Mouse (Mus musculus): Measurements from ENCODE around the gene Ssu2. TPM values are rescaled to one million over a fixed set of nuclear protein-coding genes. Genes with fewer than 3 reads are reported as not detected.

Gene Ssu2
- total and polyA plus RNA-seq, 2 experiments from 2014 or later: 5.1 to 17.4 TPM

- TF ChIP-seq EP300 (IDR thresholded peaks at IDR 0.05; ENCODE audit: low read depth): no peak
- no peak for TF ChIP-seq CTCF (IDR thresholded peaks at IDR 0.05; ENCODE audit: low read depth)
- Histone ChIP-seq H3K36me3 (replicated peaks; ENCODE audit: control insufficient read depth, insufficient read depth, low read length) (no peaks in the 10 kb centered on the region), H3K9ac (replicated peaks; ENCODE audit: low read depth, low read length) (no peak overlapping the region), H3K4me1 (ENCODE audit: control insufficient read depth, insufficient read depth) (no peaks in the 10 kb centered on the region), H3K27ac (ENCODE audit: low read depth) (no peak overlapping the region), H3K4me3 (ENCODE audit: low read depth, low read length) (no peak overlapping the region), H3K9me3 (replicated peaks; ENCODE audit: control insufficient read depth, low read length) (no peaks in the 10 kb centered on the region), H3K27me3 (ENCODE audit: control insufficient read depth, insufficient read depth, low read length) (no peaks in the 10 kb centered on the region), H3K4me2 (ENCODE audit: low read depth, low read length) (no peak overlapping the region)
- 78% methylated on average over 4 of the region's 4 CpGs for WGBS
- no peak for DNase-seq (ENCODE audit: low spot score)
- ATAC-seq (ENCODE audit: insufficient read depth, low read depth): no peak
These were observed 48.8 kb downstream of the Ssu2 start for GRCm38 (mm10) chr6:112339016-112339415.

- H3K27me3 ChIP-seq (ENCODE audit: control insufficient read depth, insufficient read depth, low read length): no peaks in the 10 kb centered on the region
- ATAC-seq (ENCODE audit: insufficient read depth, low read depth) (no peak), DNase-seq (ENCODE audit: low spot score) (no peak)
- TF ChIP-seq CTCF (IDR thresholded peaks at IDR 0.05; ENCODE audit: low read depth) (no peak), EP300 (IDR thresholded peaks at IDR 0.05; ENCODE audit: low read depth) (no peak)
- H3K4me3 ChIP-seq (ENCODE audit: low read depth, low read length): no peak overlapping the region
- no peak overlapping the region for H3K9ac ChIP-seq (replicated peaks; ENCODE audit: low read depth, low read length)
- H3K4me1 ChIP-seq (ENCODE audit: control insufficient read depth, insufficient read depth): no peaks in the 10 kb centered on the region
- no peak overlapping the region for H3K27ac ChIP-seq (ENCODE audit: low read depth)
- WGBS: 74% methylated on average over 6 of the region's 6 CpGs
- no peaks in the 10 kb centered on the region for H3K36me3 ChIP-seq (replicated peaks; ENCODE audit: control insufficient read depth, insufficient read depth, low read length)
- no peak overlapping the region for H3K4me2 ChIP-seq (ENCODE audit: low read depth, low read length)
- no peaks in the 10 kb centered on the region for H3K9me3 ChIP-seq (replicated peaks; ENCODE audit: control insufficient read depth, low read length)
These were observed 50.2 kb downstream of the Ssu2 start for GRCm38 (mm10) chr6:112337667-112338066.

GRCm38 (mm10) chr6:112333930-112334329 lies 53.9 kb downstream of the Ssu2 start:
- Histone ChIP-seq H3K4me3 (ENCODE audit: low read depth, low read length) (no peak overlapping the region), H3K9ac (replicated peaks; ENCODE audit: low read depth, low read length) (no peak overlapping the region), H3K9me3 (replicated peaks; ENCODE audit: control insufficient read depth, low read length) (no peaks in the 10 kb centered on the region), H3K4me2 (ENCODE audit: low read depth, low read length) (no peak overlapping the region), H3K27me3 (ENCODE audit: control insufficient read depth, insufficient read depth, low read length) (no peaks in the 10 kb centered on the region), H3K4me1 (ENCODE audit: control insufficient read depth, insufficient read depth) (no peaks in the 10 kb centered on the region), H3K36me3 (replicated peaks; ENCODE audit: control insufficient read depth, insufficient read depth, low read length) (peaks cover 24% of the 10 kb centered on the region), H3K27ac (ENCODE audit: low read depth) (no peak overlapping the region)
- TF ChIP-seq EP300 (IDR thresholded peaks at IDR 0.05; ENCODE audit: low read depth) (no peak), CTCF (IDR thresholded peaks at IDR 0.05; ENCODE audit: low read depth) (no peak)
- DNase-seq (ENCODE audit: low spot score) (no peak), ATAC-seq (ENCODE audit: insufficient read depth, low read depth) (no peak)
- 64% methylated on average over 5 of the region's 5 CpGs for WGBS

GRCm38 (mm10) chr6:112331223-112331598 lies 56.6 kb downstream of the Ssu2 start:
- DNase-seq (ENCODE audit: low spot score) (no peak), ATAC-seq (ENCODE audit: insufficient read depth, low read depth) (no peak)
- Histone ChIP-seq H3K4me3 (ENCODE audit: low read depth, low read length) (no peak overlapping the region), H3K27me3 (ENCODE audit: control insufficient read depth, insufficient read depth, low read length) (no peaks in the 10 kb centered on the region), H3K36me3 (replicated peaks; ENCODE audit: control insufficient read depth, insufficient read depth, low read length) (peaks cover 31% of the 10 kb centered on the region), H3K9me3 (replicated peaks; ENCODE audit: control insufficient read depth, low read length) (no peaks in the 10 kb centered on the region), H3K4me2 (ENCODE audit: low read depth, low read length) (no peak overlapping the region), H3K27ac (ENCODE audit: low read depth) (no peak overlapping the region), H3K4me1 (ENCODE audit: control insufficient read depth, insufficient read depth) (0 out of 2 replicates have a peak, but pooled peaks cover 3% of the 10 kb centered on the region), H3K9ac (replicated peaks; ENCODE audit: low read depth, low read length) (no peak overlapping the region)
- TF ChIP-seq EP300 (IDR thresholded peaks at IDR 0.05; ENCODE audit: low read depth): no peak
- no peak for TF ChIP-seq CTCF (IDR thresholded peaks at IDR 0.05; ENCODE audit: low read depth)
- 77% methylated on average over 6 of the region's 6 CpGs for WGBS

GRCm38 (mm10) chr6:112330520-112331222 lies 57.2 kb downstream of the Ssu2 start:
- Histone ChIP-seq H3K27me3 (ENCODE audit: control insufficient read depth, insufficient read depth, low read length) (no peaks in the 10 kb centered on the region), H3K27ac (ENCODE audit: low read depth) (no peak overlapping the region), H3K9ac (replicated peaks; ENCODE audit: low read depth, low read length) (no peak overlapping the region), H3K4me1 (ENCODE audit: control insufficient read depth, insufficient read depth) (0 out of 2 replicates have a peak, but pooled peaks cover 3% of the 10 kb centered on the region), H3K4me3 (ENCODE audit: low read depth, low read length) (no peak overlapping the region), H3K4me2 (ENCODE audit: low read depth, low read length) (no peak overlapping the region), H3K36me3 (replicated peaks; ENCODE audit: control insufficient read depth, insufficient read depth, low read length) (peaks cover 31% of the 10 kb centered on the region), H3K9me3 (replicated peaks; ENCODE audit: control insufficient read depth, low read length) (no peaks in the 10 kb centered on the region)
- no peak for TF ChIP-seq CTCF (IDR thresholded peaks at IDR 0.05; ENCODE audit: low read depth)
- no peak for TF ChIP-seq EP300 (IDR thresholded peaks at IDR 0.05; ENCODE audit: low read depth)
- DNase-seq (ENCODE audit: low spot score): no peak
- 89% methylated on average over 5 of the region's 5 CpGs for WGBS
- ATAC-seq (ENCODE audit: insufficient read depth, low read depth): no peak

- Histone ChIP-seq H3K36me3 (replicated peaks; ENCODE audit: control insufficient read depth, insufficient read depth, low read length) (peaks cover 39% of the 10 kb centered on the region), H3K27ac (ENCODE audit: low read depth) (no peak overlapping the region), H3K9ac (replicated peaks; ENCODE audit: low read depth, low read length) (no peak overlapping the region), H3K4me3 (ENCODE audit: low read depth, low read length) (no peak overlapping the region), H3K4me1 (ENCODE audit: control insufficient read depth, insufficient read depth) (0 out of 2 replicates have a peak, but pooled peaks cover 3% of the 10 kb centered on the region), H3K4me2 (ENCODE audit: low read depth, low read length) (no peak overlapping the region), H3K27me3 (ENCODE audit: control insufficient read depth, insufficient read depth, low read length) (no peaks in the 10 kb centered on the region), H3K9me3 (replicated peaks; ENCODE audit: control insufficient read depth, low read length) (no peaks in the 10 kb centered on the region)
- peak; percentile 43 for DNase-seq (ENCODE audit: low spot score)
- WGBS: 44% methylated on average over 5 of the region's 5 CpGs
- TF ChIP-seq EP300 (IDR thresholded peaks at IDR 0.05; ENCODE audit: low read depth) (no peak), CTCF (IDR thresholded peaks at IDR 0.05; ENCODE audit: low read depth) (no peak)
- peak; percentile 33; the same call in 1 of the 2 replicates for ATAC-seq (ENCODE audit: insufficient read depth, low read depth)
These were observed 60.0 kb downstream of the Ssu2 start for GRCm38 (mm10) chr6:112327793-112328192.

All from heart, postnatal 0 days (tissue).